Mouse (Mus musculus) bone marrow macrophage, adult 2 months (primary cell): ENCODE results near the gene Opn5.

Experiments
- CTCF ChIP-seq: IDR thresholded peaks from 2 replicates; pipeline ENCODE4 v1.5.1; 2012; ENCODE audit warnings: low read depth, mild to moderate bottlenecking, low read length, moderate library complexity
- POLR2A ChIP-seq: IDR thresholded peaks from 2 replicates; pipeline ENCODE4 v1.6.1; 2012; ENCODE audit warnings: mild to moderate bottlenecking, low read depth, low read length, borderline replicate concordance

DNA sequence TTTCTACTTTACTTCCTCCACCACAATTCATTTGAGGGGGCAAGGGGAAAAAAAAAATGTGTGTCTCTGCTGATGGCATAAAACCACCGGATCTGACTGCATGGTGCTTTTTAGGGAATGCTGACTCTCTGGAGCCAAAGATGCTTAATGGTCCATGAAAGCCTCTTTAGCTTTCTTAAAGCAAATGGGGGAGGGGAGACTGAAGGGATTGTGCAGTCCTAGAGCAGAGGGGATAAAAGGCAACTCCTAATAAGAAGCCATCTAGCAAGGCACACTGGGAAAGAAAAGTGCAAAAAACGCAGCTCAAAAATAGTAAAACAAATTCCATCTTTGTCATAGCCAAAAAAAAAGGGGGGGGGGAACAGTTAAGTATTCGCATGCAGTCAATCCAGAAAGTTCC lies 2.9 kb downstream of the Opn5 start:
- TF ChIP-seq POLR2A (no peak), CTCF (no peak)
